Mouse (Mus musculus): ENCODE data around the gene Rffl. TPM values are rescaled to one million over a fixed set of nuclear protein-coding genes. Genes with fewer than 3 reads are reported as not detected.
"Not testable (repeated sequence)": the region's sequence is repeated elsewhere in the genome, so short reads cannot be mapped to it uniquely, and the experiment has no call there.

Rffl gene
- polyA plus RNA-seq, 1 experiment from 2014 or later = 13.6 TPM

DNA sequence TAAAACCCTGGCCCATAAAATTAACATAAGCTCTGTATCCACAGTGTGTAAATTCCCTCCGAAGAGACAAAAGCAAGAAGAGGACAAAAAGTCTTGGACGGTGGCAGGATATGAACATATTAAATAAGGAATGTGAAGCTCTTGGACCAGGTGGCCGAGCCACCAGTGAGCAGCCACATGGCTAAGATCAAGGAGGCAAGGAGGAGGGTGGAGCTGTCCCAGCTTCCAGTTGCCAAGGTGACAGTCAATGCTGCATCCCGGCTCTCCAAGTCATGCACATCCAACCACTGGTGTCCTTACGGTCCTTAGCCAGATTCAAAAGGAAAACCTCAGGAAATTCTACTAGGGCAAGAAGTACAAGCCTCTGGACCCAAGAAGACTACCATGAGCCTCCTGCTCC, 32.5 kb downstream of the Rffl start:
- no peak overlapping the region for H3K4me2 ChIP-seq (ENCODE audit: low read depth, low read length)
- no peak overlapping the region for H3K9ac ChIP-seq (ENCODE audit: low read depth, low read length)
- H3K9me3 ChIP-seq (ENCODE audit: control insufficient read depth, low read length) = no peaks in the 10 kb centered on the region
- 46% methylated on average over 5 of the region's 5 CpGs for WGBS
- no peak overlapping the region for H3K4me3 ChIP-seq (ENCODE audit: low read length)
- no peak overlapping the region for H3K27ac ChIP-seq (ENCODE audit: low read length)
- ATAC-seq = no peak
- H3K36me3 ChIP-seq (ENCODE audit: control insufficient read depth, insufficient read depth, low read length) = no peaks in the 10 kb centered on the region
- H3K27me3 ChIP-seq (replicated peaks; ENCODE audit: control insufficient read depth, insufficient read depth, low read length) = no peaks in the 10 kb centered on the region
- 0 out of 2 replicates have a peak, but pooled peaks cover 3% of the 10 kb centered on the region for H3K4me1 ChIP-seq (ENCODE audit: control insufficient read depth, insufficient read depth, low read length)

DNA sequence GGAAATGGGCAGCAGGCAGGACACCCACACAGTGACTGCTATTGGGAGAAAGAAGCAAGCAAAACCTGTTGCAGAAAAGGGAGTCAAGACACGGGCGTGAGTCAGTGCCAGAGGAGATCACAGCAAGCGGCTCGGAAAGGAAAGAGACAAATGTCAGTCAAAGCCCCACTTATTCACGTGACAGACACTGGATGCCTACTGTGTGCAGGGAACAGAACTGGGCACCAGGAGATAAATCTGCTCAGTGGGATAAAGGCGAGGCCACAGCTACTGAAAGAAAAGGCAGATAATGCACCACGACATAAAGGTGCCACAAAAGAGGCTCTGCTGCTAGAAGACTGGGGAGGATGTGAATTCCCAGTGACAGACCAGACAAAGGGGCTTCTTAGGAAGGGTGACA, 33.2 kb downstream of the Rffl start:
- Histone ChIP-seq H3K4me3 (ENCODE audit: low read length) (no peak overlapping the region), H3K27me3 (replicated peaks; ENCODE audit: control insufficient read depth, insufficient read depth, low read length) (no peaks in the 10 kb centered on the region), H3K9me3 (ENCODE audit: control insufficient read depth, low read length) (no peaks in the 10 kb centered on the region), H3K27ac (ENCODE audit: low read length) (no peak overlapping the region), H3K36me3 (ENCODE audit: control insufficient read depth, insufficient read depth, low read length) (no peaks in the 10 kb centered on the region), H3K4me2 (ENCODE audit: low read depth, low read length) (no peak overlapping the region), H3K9ac (ENCODE audit: low read depth, low read length) (no peak overlapping the region), H3K4me1 (ENCODE audit: control insufficient read depth, insufficient read depth, low read length) (0 out of 2 replicates have a peak, but pooled peaks cover 3% of the 10 kb centered on the region)
- 67% methylated on average over 7 of the region's 7 CpGs for WGBS
- no peak for ATAC-seq

DNA sequence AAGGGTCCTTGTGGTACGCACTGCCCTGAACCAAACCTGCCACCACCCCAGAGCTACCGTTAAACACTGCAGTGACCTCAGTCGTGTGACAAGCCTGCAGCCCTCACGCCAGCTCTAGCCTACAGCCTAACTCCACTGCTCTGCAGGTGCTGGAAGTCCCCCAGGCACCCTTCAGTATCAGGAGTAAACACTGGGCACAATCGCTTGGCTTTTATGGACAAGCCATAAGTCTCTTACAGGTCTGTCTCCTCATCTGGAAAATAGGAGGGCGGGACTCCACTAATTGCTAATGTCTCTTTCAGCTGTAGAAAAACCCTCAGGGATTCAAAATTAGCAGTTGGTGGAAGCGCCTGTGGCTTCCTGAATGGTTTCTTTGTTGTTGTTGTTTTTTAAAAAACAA, 33.8 kb downstream of the Rffl start:
- Histone ChIP-seq H3K4me2 (ENCODE audit: low read depth, low read length) (no peak overlapping the region), H3K4me3 (ENCODE audit: low read length) (no peak overlapping the region), H3K9me3 (ENCODE audit: control insufficient read depth, low read length) (no peaks in the 10 kb centered on the region), H3K27ac (ENCODE audit: low read length) (no peak overlapping the region), H3K27me3 (replicated peaks; ENCODE audit: control insufficient read depth, insufficient read depth, low read length) (no peaks in the 10 kb centered on the region), H3K9ac (ENCODE audit: low read depth, low read length) (no peak overlapping the region), H3K36me3 (ENCODE audit: control insufficient read depth, insufficient read depth, low read length) (no peaks in the 10 kb centered on the region), H3K4me1 (ENCODE audit: control insufficient read depth, insufficient read depth, low read length) (0 out of 2 replicates have a peak, but pooled peaks cover 3% of the 10 kb centered on the region)
- WGBS = 58% methylated on average over 7 of the region's 7 CpGs
- ATAC-seq = no peak

DNA sequence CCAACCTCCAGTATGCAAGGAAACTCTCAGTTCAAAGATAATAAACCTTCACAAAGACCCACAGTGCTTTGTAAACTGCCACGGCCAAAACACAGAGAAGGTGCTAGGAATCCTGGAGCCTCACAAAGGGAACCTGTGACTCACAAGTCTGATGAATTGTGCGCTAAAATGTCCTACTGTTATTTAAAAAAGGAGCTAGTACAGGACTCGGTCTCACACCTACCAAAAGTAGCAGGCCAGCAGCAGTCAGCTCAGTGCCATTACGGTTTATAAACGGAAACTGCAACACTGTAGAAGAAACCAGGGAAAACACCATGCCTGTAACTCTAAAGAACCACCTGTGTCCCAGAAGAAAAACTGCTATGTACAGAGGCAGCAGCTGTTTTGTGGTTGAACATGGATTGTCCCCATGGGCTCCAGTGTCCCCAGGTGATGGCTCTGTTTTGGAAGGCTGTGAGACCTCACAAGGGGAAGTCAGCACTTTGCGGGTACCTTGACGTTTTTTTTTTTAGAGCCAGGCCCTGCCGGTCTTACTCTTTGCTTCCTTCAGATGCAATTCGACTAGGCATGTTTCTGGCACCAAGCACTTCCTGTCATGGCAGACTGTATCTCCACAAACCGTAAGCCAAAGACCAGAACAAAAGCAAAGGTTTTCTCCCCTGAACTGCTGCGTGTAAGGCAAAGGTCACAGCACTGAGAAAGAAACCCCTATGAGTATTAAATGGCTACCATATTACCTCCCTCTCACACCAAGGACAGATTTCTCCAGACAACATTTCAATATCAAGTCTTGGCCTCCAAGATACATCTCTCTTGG, 35.2 kb downstream of the Rffl start:
- no peak overlapping the region for H3K27ac ChIP-seq (ENCODE audit: low read length)
- no peak overlapping the region for H3K4me3 ChIP-seq (ENCODE audit: low read length)
- no peak overlapping the region for H3K9ac ChIP-seq (ENCODE audit: low read depth, low read length)
- no peaks in the 10 kb centered on the region for H3K27me3 ChIP-seq (replicated peaks; ENCODE audit: control insufficient read depth, insufficient read depth, low read length)
- no peak overlapping the region for H3K4me2 ChIP-seq (ENCODE audit: low read depth, low read length)
- peaks cover 14% of the 10 kb centered on the region; the same call in 1 of the 2 replicates for H3K4me1 ChIP-seq (ENCODE audit: control insufficient read depth, insufficient read depth, low read length)
- H3K36me3 ChIP-seq (ENCODE audit: control insufficient read depth, insufficient read depth, low read length) = no peaks in the 10 kb centered on the region
- no peak for ATAC-seq
- WGBS = 70% methylated on average over 11 of the region's 11 CpGs
- H3K9me3 ChIP-seq (ENCODE audit: control insufficient read depth, low read length) = no peaks in the 10 kb centered on the region

DNA sequence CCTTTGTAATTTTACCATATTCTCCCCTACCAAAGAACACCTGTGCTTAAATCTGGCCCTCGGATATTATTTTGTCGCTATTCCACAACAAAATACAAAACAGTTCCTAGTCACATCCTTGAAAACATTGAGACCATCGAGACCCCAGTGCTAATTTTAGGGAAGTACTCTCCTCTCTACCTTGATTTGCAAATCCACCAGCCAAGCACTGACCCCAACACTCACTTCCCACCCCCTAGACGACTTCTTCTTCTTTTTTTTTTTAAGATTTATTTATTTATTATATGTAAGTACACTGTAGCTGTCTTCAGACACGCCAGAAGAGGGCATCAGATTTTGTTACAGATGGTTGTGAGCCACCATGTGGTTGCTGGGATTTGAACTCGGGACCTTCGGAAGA, 36.7 kb downstream of the Rffl start:
- ATAC-seq; H3K36me3 ChIP-seq (ENCODE audit: control insufficient read depth, insufficient read depth, low read length); H3K4me2 ChIP-seq (ENCODE audit: low read depth, low read length); H3K9me3 ChIP-seq (ENCODE audit: control insufficient read depth, low read length); H3K9ac ChIP-seq (ENCODE audit: low read depth, low read length); H3K27me3 ChIP-seq (replicated peaks; ENCODE audit: control insufficient read depth, insufficient read depth, low read length); H3K27ac ChIP-seq (ENCODE audit: low read length); H3K4me3 ChIP-seq (ENCODE audit: low read length): not testable (repeated sequence)
- peaks cover 14% of the 10 kb centered on the region; the same call in 1 of the 2 replicates for H3K4me1 ChIP-seq (ENCODE audit: control insufficient read depth, insufficient read depth, low read length)
- WGBS = 78% methylated on average over 7 of the region's 7 CpGs

DNA sequence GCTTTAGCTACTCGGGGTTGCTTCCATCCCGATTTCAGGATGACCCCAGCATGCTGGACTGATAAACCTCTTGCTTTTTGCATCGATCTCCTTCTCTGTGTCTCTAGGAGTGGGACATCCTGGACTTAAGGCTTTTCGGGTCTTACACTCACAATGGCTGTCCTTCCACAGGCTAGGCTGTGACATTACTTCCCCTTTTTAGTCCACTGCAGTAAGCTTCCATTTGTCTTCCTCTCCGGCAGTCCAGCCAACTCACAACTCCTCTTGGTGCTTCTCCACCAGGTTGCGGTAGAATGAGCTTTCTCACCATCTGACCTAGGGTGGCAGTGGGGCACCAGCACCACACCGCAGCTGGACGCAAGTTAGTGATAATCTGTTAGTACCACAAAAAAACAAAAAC, 37.1 kb downstream of the Rffl start:
- WGBS = 66% methylated on average over 8 of the region's 8 CpGs
- H3K4me3 ChIP-seq (ENCODE audit: low read length) = no peak overlapping the region
- no peaks in the 10 kb centered on the region for H3K27me3 ChIP-seq (replicated peaks; ENCODE audit: control insufficient read depth, insufficient read depth, low read length)
- H3K4me1 ChIP-seq (ENCODE audit: control insufficient read depth, insufficient read depth, low read length) = peaks cover 14% of the 10 kb centered on the region; the same call in 1 of the 2 replicates
- no peak overlapping the region for H3K27ac ChIP-seq (ENCODE audit: low read length)
- no peak for ATAC-seq
- no peaks in the 10 kb centered on the region for H3K36me3 ChIP-seq (ENCODE audit: control insufficient read depth, insufficient read depth, low read length)
- no peaks in the 10 kb centered on the region for H3K9me3 ChIP-seq (ENCODE audit: control insufficient read depth, low read length)
- H3K4me2 ChIP-seq (ENCODE audit: low read depth, low read length) = no peak overlapping the region
- H3K9ac ChIP-seq (ENCODE audit: low read depth, low read length) = no peak overlapping the region

DNA sequence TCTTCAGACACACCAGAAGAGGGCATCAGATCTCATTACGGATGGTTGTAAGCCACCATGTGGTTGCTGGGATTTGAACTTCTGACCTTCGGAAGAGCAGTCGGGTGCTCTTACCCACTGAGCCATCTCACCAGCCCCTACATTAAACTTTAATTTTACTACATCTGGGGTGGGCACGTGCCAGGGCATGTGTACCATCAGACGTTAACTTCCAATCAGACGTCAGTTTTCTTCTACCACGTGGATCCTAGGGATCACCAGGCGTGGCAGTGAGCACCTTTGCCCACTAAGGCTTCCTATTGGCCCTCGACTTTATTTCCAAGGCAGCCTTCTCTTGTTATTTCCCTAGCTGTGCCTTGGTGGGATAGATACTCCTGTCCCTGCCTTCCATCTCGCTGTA, 38.6 kb downstream of the Rffl start:
- peaks cover 14% of the 10 kb centered on the region; the same call in 1 of the 2 replicates for H3K4me1 ChIP-seq (ENCODE audit: control insufficient read depth, insufficient read depth, low read length)
- H3K4me3 ChIP-seq (ENCODE audit: low read length); H3K4me2 ChIP-seq (ENCODE audit: low read depth, low read length); H3K27me3 ChIP-seq (replicated peaks; ENCODE audit: control insufficient read depth, insufficient read depth, low read length); H3K9ac ChIP-seq (ENCODE audit: low read depth, low read length); ATAC-seq; H3K36me3 ChIP-seq (ENCODE audit: control insufficient read depth, insufficient read depth, low read length); H3K27ac ChIP-seq (ENCODE audit: low read length); H3K9me3 ChIP-seq (ENCODE audit: control insufficient read depth, low read length): not testable (repeated sequence)
- 73% methylated on average over 10 of the region's 10 CpGs for WGBS

DNA sequence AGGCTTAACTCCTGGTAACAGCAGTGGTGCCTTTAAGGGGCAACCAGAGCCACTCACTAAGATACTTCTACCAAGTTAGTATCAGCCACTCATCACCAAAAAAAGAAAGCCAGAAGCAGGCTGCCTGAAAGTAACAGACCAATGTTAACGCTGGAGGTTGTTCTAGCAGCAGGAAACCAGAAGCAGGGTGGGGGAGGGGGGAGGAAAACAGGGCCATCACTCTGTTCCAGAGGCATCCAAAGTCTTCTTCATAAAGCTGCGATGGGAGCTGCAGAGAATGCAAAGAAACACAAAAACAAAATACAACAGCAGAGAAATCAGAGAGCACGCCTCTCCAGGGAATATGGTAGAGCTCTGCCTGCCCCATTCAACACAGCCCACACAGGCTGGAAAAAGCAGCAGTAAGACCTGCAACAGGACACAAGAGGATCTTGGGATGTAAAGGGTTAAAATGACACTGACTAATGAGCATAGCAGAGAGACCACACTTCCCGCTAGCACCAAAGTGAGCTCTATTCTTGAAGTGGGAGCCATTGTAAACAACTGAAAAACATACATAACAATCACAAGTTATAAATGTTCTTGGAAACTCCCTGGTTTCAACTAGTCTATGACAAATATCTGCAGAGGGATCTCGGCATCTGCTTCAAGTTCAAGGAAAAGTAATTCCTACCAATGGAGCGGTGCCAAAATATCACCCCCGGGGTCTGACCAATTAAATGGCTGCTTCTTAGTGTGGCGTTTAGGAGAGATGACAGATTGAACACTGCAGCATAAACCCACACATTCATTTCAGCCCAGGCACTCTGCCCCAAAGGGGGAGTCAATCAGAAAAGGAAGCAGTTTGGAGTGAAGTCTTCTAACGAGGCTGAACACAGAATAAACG, 39.8 kb downstream of the Rffl start:
- WGBS = 27% methylated on average over 10 of the region's 10 CpGs
- Histone ChIP-seq H3K4me1 (ENCODE audit: control insufficient read depth, insufficient read depth, low read length) (peaks cover 11% of the 10 kb centered on the region; the same call in 1 of the 2 replicates), H3K4me3 (ENCODE audit: low read length) (no peak overlapping the region), H3K27ac (ENCODE audit: low read length) (no peak overlapping the region), H3K27me3 (replicated peaks; ENCODE audit: control insufficient read depth, insufficient read depth, low read length) (no peaks in the 10 kb centered on the region), H3K4me2 (ENCODE audit: low read depth, low read length) (0 out of 2 replicates have a peak overlapping the region, but pooled peaks have one; percentile 16), H3K36me3 (ENCODE audit: control insufficient read depth, insufficient read depth, low read length) (no peaks in the 10 kb centered on the region), H3K9ac (ENCODE audit: low read depth, low read length) (no peak overlapping the region), H3K9me3 (ENCODE audit: control insufficient read depth, low read length) (no peaks in the 10 kb centered on the region)
- ATAC-seq = no peak

DNA sequence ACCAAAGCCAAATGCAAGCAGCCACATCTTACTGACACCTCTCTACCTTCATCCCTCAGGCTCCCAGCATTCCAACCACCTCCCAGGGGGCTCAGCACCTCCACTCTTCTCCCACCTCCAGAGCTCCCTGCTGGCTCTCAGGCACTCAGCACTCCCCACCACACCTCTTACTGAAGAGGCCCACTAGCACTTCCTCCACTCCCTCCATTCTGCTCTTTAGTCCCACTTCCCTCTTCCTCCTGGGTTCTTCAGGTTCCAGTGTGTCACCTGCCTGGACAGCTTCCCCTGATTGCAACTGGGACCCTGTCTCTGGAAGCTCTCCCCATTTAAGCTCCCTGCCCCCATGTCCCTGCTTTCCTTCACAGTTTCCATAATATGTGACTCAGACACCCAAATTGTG, 44.2 kb downstream of the Rffl start:
- Histone ChIP-seq H3K9ac (ENCODE audit: low read depth, low read length) (no peak overlapping the region), H3K4me2 (ENCODE audit: low read depth, low read length) (no peak overlapping the region), H3K4me1 (ENCODE audit: control insufficient read depth, insufficient read depth, low read length) (peaks cover 9% of the 10 kb centered on the region; the same call in 1 of the 2 replicates), H3K9me3 (ENCODE audit: control insufficient read depth, low read length) (no peaks in the 10 kb centered on the region), H3K4me3 (ENCODE audit: low read length) (no peak overlapping the region), H3K27ac (ENCODE audit: low read length) (no peak overlapping the region), H3K27me3 (replicated peaks; ENCODE audit: control insufficient read depth, insufficient read depth, low read length) (no peaks in the 10 kb centered on the region), H3K36me3 (ENCODE audit: control insufficient read depth, insufficient read depth, low read length) (no peaks in the 10 kb centered on the region)
- ATAC-seq = no peak

Measured in intestine, embryonic 16.5 days (tissue).